Mouse (Mus musculus): ENCODE data around the gene Cap2. TPM values are rescaled to one million over a fixed set of nuclear protein-coding genes. Genes with fewer than 3 reads are reported as not detected.

Gene Cap2
- polyA plus RNA-seq, 1 experiment from 2014 or later = 2.0 TPM

- H3K9ac ChIP-seq = peak overlapping the region; percentile 94
- H3K4me2 ChIP-seq = peak overlapping the region; percentile 95
- WGBS (ENCODE audit: insufficient replicate concordance) = under 1% methylated on average over 55 of the region's 96 CpGs
- no peaks in the 10 kb centered on the region for H3K9me3 ChIP-seq (replicated peaks)
- H3K4me3 ChIP-seq (replicated peaks) = peak overlapping the region; percentile 94
- H3K36me3 ChIP-seq (replicated peaks) = peaks cover 30% of the 10 kb centered on the region
- H3K27me3 ChIP-seq = peaks cover 8% of the 10 kb centered on the region; the same call in 1 of the 2 replicates
- peak; percentile 70 for ATAC-seq (ENCODE audit: insufficient read depth)
- H3K4me1 ChIP-seq (replicated peaks) = peaks cover 20% of the 10 kb centered on the region
- H3K27ac ChIP-seq (replicated peaks) = peak overlapping the region; percentile 90
These were observed 168.1 kb downstream of the Cap2 start for GRCm38 (mm10) chr13:46669620-46670271.

- peaks cover 8% of the 10 kb centered on the region; the same call in 1 of the 2 replicates for H3K27me3 ChIP-seq
- ATAC-seq (ENCODE audit: insufficient read depth) = no peak
- peak overlapping the region; percentile 95 for H3K4me2 ChIP-seq
- no peaks in the 10 kb centered on the region for H3K9me3 ChIP-seq (replicated peaks)
- peaks cover 37% of the 10 kb centered on the region for H3K36me3 ChIP-seq (replicated peaks)
- H3K9ac ChIP-seq = peak overlapping the region; percentile 94
- H3K27ac ChIP-seq (replicated peaks) = peak overlapping the region; percentile 63
- H3K4me1 ChIP-seq (replicated peaks) = peaks cover 20% of the 10 kb centered on the region
- H3K4me3 ChIP-seq (replicated peaks) = peak overlapping the region; percentile 94
- 17% methylated on average over 9 of the region's 9 CpGs for WGBS (ENCODE audit: insufficient replicate concordance)
These were observed 168.9 kb downstream of the Cap2 start for GRCm38 (mm10) chr13:46670514-46670913.

- Histone ChIP-seq H3K9ac (no peak overlapping the region), H3K4me2 (no peak overlapping the region), H3K36me3 (replicated peaks) (peaks cover 63% of the 10 kb centered on the region), H3K27ac (replicated peaks) (no peak overlapping the region), H3K4me3 (replicated peaks) (no peak overlapping the region), H3K9me3 (replicated peaks) (no peaks in the 10 kb centered on the region), H3K27me3 (no peaks in the 10 kb centered on the region), H3K4me1 (replicated peaks) (peaks cover 12% of the 10 kb centered on the region)
- no peak for ATAC-seq (ENCODE audit: insufficient read depth)
- WGBS (ENCODE audit: insufficient replicate concordance) = 65% methylated on average over 2 of the region's 2 CpGs
These were observed 173.0 kb downstream of the Cap2 start for GRCm38 (mm10) chr13:46674601-46675000.

GRCm38 (mm10) chr13:46677721-46678120, 176.1 kb downstream of the Cap2 start:
- Histone ChIP-seq H3K36me3 (replicated peaks) (peaks cover 76% of the 10 kb centered on the region), H3K9ac (no peak overlapping the region)
- WGBS (ENCODE audit: insufficient replicate concordance) = 73% methylated on average over 4 of the region's 4 CpGs

GRCm38 (mm10) chr13:46682921-46683320, 181.3 kb downstream of the Cap2 start:
- no peak overlapping the region for H3K9ac ChIP-seq
- H3K4me3 ChIP-seq (replicated peaks) = no peak overlapping the region
- 72% methylated on average over 2 of the region's 2 CpGs for WGBS (ENCODE audit: insufficient replicate concordance)
- ATAC-seq (ENCODE audit: insufficient read depth) = no peak
- H3K9me3 ChIP-seq (replicated peaks) = no peaks in the 10 kb centered on the region
- no peaks in the 10 kb centered on the region for H3K27me3 ChIP-seq
- no peak overlapping the region for H3K4me2 ChIP-seq
- no peak overlapping the region for H3K27ac ChIP-seq (replicated peaks)
- H3K36me3 ChIP-seq (replicated peaks) = peaks cover 87% of the 10 kb centered on the region
- H3K4me1 ChIP-seq (replicated peaks) = no peaks in the 10 kb centered on the region

More at GRCm38 (mm10) chr13:46677721-46678120, 176.1 kb downstream of the Cap2 start:
- H3K9me3 ChIP-seq (replicated peaks) = no peaks in the 10 kb centered on the region
- H3K27me3 ChIP-seq = no peaks in the 10 kb centered on the region
- no peak overlapping the region for H3K27ac ChIP-seq (replicated peaks)
- no peak overlapping the region for H3K4me2 ChIP-seq
- no peak overlapping the region for H3K4me3 ChIP-seq (replicated peaks)
- no peak for ATAC-seq (ENCODE audit: insufficient read depth)
- H3K4me1 ChIP-seq (replicated peaks) = no peaks in the 10 kb centered on the region

- Histone ChIP-seq H3K27ac (replicated peaks) (no peak overlapping the region), H3K9me3 (replicated peaks) (no peaks in the 10 kb centered on the region), H3K4me1 (replicated peaks) (no peaks in the 10 kb centered on the region), H3K4me2 (no peak overlapping the region), H3K4me3 (replicated peaks) (no peak overlapping the region), H3K9ac (no peak overlapping the region), H3K36me3 (replicated peaks) (peaks cover 88% of the 10 kb centered on the region), H3K27me3 (no peaks in the 10 kb centered on the region)
- no peak for ATAC-seq (ENCODE audit: insufficient read depth)
- 70% methylated on average over 1 of the region's 1 CpGs for WGBS (ENCODE audit: insufficient replicate concordance)
These were observed 181.7 kb downstream of the Cap2 start for GRCm38 (mm10) chr13:46683370-46683769.

- no peak overlapping the region for H3K9ac ChIP-seq
- no peak overlapping the region for H3K27ac ChIP-seq (replicated peaks)
- WGBS (ENCODE audit: insufficient replicate concordance) = 71% methylated on average over 4 of the region's 4 CpGs
- H3K9me3 ChIP-seq (replicated peaks) = no peaks in the 10 kb centered on the region
- H3K36me3 ChIP-seq (replicated peaks) = peaks cover 91% of the 10 kb centered on the region
- 0 out of 2 replicates have a peak, but pooled peaks cover 3% of the 10 kb centered on the region for H3K4me1 ChIP-seq (replicated peaks)
- no peak overlapping the region for H3K4me3 ChIP-seq (replicated peaks)
- H3K4me2 ChIP-seq = no peak overlapping the region
- H3K27me3 ChIP-seq = no peaks in the 10 kb centered on the region
- no peak for ATAC-seq (ENCODE audit: insufficient read depth)
These were observed 189.1 kb downstream of the Cap2 start for GRCm38 (mm10) chr13:46690559-46691241.

- no peak overlapping the region for H3K4me3 ChIP-seq (replicated peaks)
- H3K9me3 ChIP-seq (replicated peaks) = no peaks in the 10 kb centered on the region
- ATAC-seq (ENCODE audit: insufficient read depth) = no peak
- H3K36me3 ChIP-seq (replicated peaks) = peaks cover 72% of the 10 kb centered on the region
- no peaks in the 10 kb centered on the region for H3K27me3 ChIP-seq
- H3K4me1 ChIP-seq (replicated peaks) = 0 out of 2 replicates have a peak, but pooled peaks cover 3% of the 10 kb centered on the region
- no peak overlapping the region for H3K9ac ChIP-seq
- no peak overlapping the region for H3K27ac ChIP-seq (replicated peaks)
- 87% methylated on average over 1 of the region's 1 CpGs for WGBS (ENCODE audit: insufficient replicate concordance)
- no peak overlapping the region for H3K4me2 ChIP-seq
These were observed 193.8 kb downstream of the Cap2 start for GRCm38 (mm10) chr13:46695296-46695908.

- H3K4me3 ChIP-seq (replicated peaks) = no peak overlapping the region
- no peak overlapping the region for H3K9ac ChIP-seq
- no peak overlapping the region for H3K4me2 ChIP-seq
- peaks cover 70% of the 10 kb centered on the region for H3K36me3 ChIP-seq (replicated peaks)
- whole genome bisulfite sequencing (ENCODE audit: insufficient replicate concordance) = 84% methylated on average over 1 of the region's 1 CpGs
- ATAC-seq (ENCODE audit: insufficient read depth) = no peak
- H3K27me3 ChIP-seq = no peaks in the 10 kb centered on the region
- H3K9me3 ChIP-seq (replicated peaks) = no peaks in the 10 kb centered on the region
- H3K27ac ChIP-seq (replicated peaks) = no peak overlapping the region
- no peaks in the 10 kb centered on the region for H3K4me1 ChIP-seq (replicated peaks)
These were observed 194.3 kb downstream of the Cap2 start for GRCm38 (mm10) chr13:46695932-46696331.

- WGBS (ENCODE audit: insufficient replicate concordance) = 74% methylated on average over 2 of the region's 2 CpGs
These were observed 195.1 kb downstream of the Cap2 start for GRCm38 (mm10) chr13:46696788-46697187.

GRCm38 (mm10) chr13:46699372-46699771, 197.7 kb downstream of the Cap2 start:
- ATAC-seq (ENCODE audit: insufficient read depth) = no peak
- H3K4me1 ChIP-seq (replicated peaks) = no peaks in the 10 kb centered on the region
- WGBS (ENCODE audit: insufficient replicate concordance) = 85% methylated on average over 1 of the region's 1 CpGs
- no peaks in the 10 kb centered on the region for H3K27me3 ChIP-seq
- peaks cover 70% of the 10 kb centered on the region for H3K36me3 ChIP-seq (replicated peaks)
- H3K9ac ChIP-seq = no peak overlapping the region
- H3K9me3 ChIP-seq (replicated peaks) = no peaks in the 10 kb centered on the region
- no peak overlapping the region for H3K27ac ChIP-seq (replicated peaks)
- no peak overlapping the region for H3K4me3 ChIP-seq (replicated peaks)
- no peak overlapping the region for H3K4me2 ChIP-seq

More at GRCm38 (mm10) chr13:46696788-46697187, 195.1 kb downstream of the Cap2 start:
- ATAC-seq (ENCODE audit: insufficient read depth) = no peak
- H3K4me1 ChIP-seq (replicated peaks) = no peaks in the 10 kb centered on the region
- no peaks in the 10 kb centered on the region for H3K27me3 ChIP-seq
- H3K9me3 ChIP-seq (replicated peaks) = no peaks in the 10 kb centered on the region
- no peak overlapping the region for H3K4me2 ChIP-seq
- peaks cover 69% of the 10 kb centered on the region for H3K36me3 ChIP-seq (replicated peaks)
- H3K27ac ChIP-seq (replicated peaks) = no peak overlapping the region
- no peak overlapping the region for H3K4me3 ChIP-seq (replicated peaks)
- H3K9ac ChIP-seq = no peak overlapping the region

Measured in liver, embryonic 15.5 days (tissue).